Mouse (Mus musculus): ENCODE data around the gene Ssc5d. TPM values are rescaled to one million over a fixed set of nuclear protein-coding genes. Genes with fewer than 3 reads are reported as not detected.
"Not testable (repeated sequence)": the region's sequence is repeated elsewhere in the genome, so short reads cannot be mapped to it uniquely, and the experiment has no call there.

The Ssc5d gene
- total RNA-seq (2021), result 1 to 10 TPM; 2.9 to 3.0 TPM
- long read RNA-seq, partial matches to known transcripts, result 1 of 2 reads
- long read RNA-seq, other reads (novel, unspliced or antisense), result 1 of 2 reads

DNA sequence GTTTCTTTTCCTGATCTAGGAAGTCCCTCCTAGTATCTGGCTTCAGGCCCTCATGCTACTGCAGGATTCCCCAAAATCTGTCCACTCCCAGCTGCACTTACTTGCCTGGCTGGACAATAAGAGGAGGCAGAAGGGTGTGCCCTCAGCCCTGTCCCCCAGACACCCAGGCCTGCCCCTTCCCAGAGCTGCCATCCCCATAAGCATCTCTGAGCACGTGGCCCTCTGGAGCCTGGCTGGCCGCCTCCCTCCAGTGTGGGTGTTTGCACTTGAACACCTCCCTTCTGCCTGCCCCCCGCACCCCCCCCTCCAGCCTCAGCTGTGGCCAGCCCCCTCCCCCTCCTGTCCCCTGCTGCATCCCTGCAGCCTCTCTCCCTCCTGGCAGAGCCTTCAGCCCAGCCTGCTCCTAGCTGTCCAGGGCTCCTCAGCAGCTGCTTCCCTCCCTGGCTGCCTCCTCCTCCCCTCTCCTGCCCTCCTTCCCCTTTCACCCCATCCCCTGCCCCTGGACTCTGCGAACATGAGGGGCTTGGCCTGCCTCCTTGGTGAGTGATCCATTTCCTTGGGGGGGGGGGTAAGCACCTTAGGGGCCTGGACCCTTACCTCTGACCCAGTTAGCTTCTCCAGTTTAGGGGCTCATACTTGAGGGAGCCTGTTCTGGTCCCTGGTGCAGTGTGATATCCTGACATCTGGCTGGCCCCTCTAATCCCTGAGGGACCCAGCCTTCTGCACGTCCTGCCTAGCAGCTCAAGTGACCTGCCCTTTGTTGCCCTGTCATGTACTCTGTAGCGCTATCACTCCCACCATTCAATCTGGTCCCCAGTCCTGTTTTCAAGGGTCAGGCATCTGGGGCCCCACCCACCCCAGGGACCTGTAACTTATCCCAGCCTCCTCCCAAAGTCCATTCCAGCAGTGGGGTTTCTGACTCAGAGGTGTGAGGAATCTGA, at the start of gene Ssc5d:
TSS of gene Ssc5d (plus strand) at position 345 of the 941 bp plus-strand sequence.
- DNase-seq (ENCODE audit: low spot score in 2 of 2), result no peak

DNA sequence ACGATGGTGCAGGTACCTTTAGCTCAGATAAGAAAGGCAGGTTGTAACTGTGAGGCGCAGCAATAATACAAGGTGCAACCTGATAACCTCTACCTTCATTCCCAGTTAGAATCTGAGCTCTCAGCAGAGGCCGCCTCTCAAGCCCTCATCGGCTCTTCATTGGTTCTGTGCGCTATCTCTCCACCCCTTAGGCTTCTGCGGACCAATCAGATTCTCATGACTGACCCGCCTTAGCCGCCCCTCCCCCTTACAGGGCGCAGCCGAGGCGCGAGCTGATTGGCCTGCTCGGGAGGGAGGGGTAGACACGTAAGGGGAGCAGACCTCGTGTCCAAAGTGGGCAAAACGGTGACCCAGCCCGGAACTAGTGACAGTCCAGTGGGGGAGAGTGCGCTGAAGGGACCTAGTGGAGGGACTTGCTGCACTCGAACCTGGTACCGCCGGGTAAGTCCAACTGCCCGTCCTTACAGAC, 48.8 kb upstream of the Ssc5d start, which contains the start of gene Isoc2a:
TSS of gene Isoc2a (plus strand) at position 401 of the 469 bp plus-strand sequence.
- DNase-seq (ENCODE audit: low spot score in 2 of 2), result peak; percentile 80 to 84

DNA sequence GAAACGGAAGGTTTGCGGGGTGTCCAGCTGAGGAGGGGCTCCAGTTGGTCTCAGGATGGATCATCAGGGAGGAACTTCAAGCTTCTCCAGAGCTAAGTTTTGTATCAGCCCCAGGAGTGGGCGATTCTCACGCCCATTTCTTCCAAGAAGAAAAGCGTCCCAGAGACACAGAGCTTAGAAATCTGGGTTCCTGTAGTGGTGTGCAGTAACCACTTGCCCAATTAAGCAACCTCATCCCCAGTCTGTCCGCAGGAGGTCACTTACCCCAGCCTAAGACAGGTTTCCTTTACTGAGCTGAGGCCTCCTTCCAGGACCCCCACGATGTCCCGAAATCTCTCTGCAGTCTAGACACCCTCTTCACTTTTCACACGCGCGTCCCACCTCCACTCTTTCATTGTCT, 48.4 kb upstream of the Ssc5d start:
- DNase-seq (ENCODE audit: low spot score in 2 of 2), result no peak

DNA sequence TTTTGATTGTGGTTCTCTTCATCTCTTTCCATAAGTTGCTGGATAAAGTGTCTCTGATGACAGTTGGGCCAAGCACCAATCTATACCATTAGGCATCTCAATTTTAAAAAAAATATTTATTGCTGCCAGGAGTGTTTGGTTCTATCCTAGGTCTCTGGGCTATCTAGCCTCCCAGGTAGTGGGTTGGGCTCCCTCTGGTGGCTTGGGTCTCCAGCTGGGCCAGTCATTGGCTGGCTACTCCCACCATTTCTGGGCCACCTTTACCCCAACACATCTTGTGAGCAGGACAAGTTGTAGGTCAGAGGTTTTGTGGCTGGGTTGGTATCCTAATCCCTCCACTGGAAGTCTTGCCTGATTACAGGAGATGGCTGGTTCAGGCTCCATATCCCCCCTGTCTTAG, 47.4 kb upstream of the Ssc5d start:
- no peak for DNase-seq (ENCODE audit: low spot score in 2 of 2)

DNA sequence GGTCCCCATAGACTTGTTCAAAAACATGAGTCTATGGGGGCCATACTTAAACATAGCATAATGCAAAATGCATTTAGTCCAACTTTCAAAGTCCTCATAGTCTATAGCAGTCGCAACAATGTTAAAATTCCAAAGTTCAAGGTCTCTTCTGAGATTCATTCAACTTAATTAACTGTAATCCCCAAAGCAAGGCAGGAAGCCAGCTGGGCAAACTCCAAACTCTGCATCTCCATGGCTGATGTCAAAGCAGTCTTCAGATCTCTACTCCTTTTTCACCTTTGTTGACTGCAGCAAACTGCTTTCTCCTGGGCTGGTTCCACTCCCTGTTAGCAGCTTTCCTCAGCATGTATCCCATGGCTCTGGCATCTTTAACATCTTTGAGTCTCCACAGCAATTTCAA, 46.5 kb upstream of the Ssc5d start:
- DNase-seq (ENCODE audit: low spot score in 2 of 2), result not testable (repeated sequence)

DNA sequence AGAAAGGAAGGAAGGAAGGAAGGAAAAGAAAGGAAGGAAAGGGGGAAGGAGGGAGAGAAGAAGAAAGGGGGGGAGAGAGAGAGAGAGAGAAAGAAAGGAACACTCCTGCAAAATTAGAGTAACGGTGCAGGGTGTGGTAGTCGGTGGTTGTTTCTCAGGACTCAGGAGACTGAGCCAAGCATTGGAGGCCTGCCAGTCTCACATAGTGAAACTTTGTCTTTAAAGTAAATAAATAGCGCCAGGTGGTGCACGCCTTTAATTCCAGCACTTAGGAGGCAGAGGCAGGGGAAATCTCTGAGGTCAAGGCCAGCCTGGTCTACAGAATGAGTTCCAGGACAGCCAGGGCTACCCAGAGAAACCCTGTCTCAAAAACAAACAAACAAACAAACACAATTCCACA, 38.9 kb upstream of the Ssc5d start:
- no peak for DNase-seq (ENCODE audit: low spot score in 2 of 2)

DNA sequence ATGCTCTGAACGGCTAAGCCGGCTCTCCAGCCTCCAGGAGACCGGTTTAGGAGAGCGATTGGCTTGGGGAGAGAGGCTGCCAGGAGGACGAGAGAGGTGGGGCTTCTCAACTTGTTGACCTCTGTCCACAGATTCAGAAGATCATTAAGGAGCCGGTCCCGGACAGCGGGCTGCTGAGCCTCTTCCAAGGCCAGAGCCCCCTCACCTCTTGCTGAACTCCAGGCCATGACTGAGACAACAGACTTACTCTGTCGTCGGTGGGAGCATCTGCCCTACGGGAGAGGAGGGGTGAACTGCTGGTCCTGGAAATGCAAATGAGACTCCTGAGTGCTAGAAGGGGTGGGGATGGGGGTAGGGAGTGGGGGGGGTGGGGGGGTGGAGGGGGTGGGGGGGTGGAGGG, 30.4 kb upstream of the Ssc5d start:
- DNase-seq (ENCODE audit: low spot score in 2 of 2), result no peak

DNA sequence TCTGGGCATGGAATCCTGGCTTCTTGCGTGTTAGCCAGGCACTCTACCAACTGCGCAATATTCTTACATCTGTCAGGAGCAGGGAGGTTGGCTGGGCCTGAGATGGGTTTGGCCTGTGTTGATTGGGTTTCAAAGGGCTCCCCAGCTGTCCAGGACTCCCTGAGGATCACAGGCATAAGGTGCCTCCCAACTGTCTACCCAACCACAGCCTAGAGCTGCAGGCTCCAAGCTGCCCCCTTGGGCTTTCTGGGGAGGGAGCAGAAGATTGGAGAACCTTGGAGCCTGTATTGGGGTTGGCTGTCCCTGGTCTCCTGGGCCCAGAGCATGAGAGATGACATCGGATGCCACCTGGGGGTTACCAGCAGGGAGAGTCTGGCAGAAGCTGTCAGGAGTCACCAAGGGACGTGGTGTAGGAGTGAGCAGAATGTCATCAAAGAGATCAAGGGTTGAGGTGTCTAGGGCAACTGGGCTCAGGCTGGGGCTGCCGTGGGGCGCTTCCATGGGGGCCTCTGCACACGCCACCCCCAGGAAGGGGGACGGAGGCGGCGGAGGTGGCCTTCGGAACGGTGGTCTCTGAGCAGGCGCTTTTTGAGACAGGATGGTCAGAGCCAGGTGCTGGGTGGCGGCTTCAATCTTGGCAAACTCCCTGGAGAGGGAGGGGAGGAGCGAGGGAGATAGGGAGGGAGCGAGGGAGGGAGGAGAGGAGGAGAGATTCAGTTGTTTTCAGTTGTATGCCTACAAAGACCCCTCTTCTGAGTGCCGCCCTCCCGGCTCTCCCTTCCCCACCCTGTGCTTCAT, 26.5 kb upstream of the Ssc5d start:
- DNase-seq (ENCODE audit: low spot score in 2 of 2), result no peak

DNA sequence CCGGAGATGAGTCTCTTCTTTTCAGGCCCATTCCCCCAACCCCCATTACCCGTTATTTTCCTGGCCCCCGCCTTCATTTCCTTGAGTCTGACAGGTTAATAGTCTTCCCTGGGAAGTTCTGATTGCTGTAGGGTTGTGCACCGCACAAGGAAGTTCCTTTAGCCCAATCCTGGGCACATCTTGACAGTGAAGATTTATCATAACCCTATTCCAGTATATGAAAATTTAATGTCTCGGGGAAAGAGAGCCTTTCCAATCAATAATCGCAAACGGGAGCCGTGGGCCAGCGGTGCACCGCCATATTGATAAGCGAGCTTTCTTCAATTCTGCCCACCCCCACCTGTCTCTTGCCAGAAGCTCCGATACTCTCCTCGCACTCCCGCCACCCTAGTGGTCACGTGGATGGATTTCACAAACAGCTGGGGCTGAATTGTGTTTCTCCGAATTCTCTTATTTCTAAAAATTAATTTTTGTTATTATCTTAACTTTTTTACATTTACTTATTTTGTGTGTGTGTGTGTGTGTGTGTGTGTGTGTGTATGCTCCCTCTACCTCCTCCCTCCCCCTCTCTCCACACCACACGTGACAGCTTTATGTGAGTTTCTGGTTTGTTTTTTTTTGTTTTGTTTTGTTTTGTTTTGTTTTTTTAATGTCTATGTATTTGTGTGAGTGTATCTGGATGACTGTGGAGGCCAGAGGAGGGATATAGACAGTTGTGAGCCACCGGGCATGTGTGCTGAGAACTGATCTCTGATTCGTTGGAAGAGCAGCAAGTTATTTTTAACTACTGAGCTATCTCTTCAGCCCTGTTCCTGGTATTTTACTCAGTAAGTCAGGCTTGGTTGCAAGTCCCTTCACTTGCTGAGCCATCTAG, 25.7 kb upstream of the Ssc5d start:
- no peak for DNase-seq (ENCODE audit: low spot score in 2 of 2)

DNA sequence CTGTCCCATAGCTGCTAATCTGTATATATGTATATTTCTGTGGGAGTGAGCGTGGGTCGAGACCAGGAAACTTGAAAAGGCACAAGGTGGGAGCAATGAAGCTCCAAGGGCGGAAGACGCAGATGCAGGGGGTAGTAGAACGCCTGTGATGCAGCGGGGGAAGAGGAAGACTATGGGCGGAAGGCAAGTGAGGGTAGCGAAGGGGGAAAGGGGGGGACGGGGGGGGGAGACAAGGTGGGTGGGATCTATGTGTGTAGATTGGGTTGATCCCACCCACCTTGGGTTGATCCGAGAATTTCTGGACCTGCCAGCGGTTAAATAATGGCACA, 25.1 kb upstream of the Ssc5d start:
- DNase-seq (ENCODE audit: low spot score in 2 of 2), result no peak

DNA sequence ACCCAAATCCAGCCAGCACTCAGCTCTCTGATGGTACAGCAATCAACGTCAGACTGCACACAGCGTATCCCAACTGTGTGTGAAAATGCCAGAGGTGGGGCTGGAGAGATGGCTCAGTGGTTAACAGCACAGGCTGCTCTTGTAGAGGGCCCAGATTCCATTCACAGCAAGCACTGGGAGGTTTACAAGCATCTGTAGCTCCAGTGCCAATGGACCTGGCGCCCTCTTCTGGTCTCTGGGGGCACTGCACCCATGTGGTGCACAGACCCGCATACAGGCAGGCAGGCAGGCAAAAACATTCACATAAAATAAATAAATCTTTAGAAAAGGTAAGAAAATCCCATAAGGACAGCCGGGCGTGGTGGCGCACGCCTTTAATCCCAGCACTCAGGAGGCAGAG, 24.4 kb upstream of the Ssc5d start:
- peak in 1 of 2 experiments; percentile 38 for DNase-seq (ENCODE audit: low spot score in 2 of 2)

DNA sequence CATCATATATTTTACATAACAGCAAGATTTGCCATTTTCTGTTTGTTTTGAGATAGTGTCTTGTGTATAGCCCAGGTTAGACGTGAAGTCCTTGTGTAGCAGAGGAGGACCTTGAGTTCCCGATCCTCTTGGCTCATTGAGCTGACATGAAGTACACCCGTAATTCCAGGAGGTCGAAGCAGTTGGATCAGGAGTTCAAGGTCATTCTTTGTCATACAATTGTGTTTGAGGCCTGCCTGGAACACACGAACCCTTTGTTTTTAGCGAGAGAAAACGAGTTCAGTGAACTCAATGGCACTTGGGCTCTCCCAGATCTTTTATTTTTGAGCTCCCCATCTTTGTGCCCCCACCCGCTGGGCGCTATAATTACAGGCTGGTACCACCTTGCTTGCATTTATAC, 23.2 kb upstream of the Ssc5d start:
- no peak for DNase-seq (ENCODE audit: low spot score in 2 of 2)

DNA sequence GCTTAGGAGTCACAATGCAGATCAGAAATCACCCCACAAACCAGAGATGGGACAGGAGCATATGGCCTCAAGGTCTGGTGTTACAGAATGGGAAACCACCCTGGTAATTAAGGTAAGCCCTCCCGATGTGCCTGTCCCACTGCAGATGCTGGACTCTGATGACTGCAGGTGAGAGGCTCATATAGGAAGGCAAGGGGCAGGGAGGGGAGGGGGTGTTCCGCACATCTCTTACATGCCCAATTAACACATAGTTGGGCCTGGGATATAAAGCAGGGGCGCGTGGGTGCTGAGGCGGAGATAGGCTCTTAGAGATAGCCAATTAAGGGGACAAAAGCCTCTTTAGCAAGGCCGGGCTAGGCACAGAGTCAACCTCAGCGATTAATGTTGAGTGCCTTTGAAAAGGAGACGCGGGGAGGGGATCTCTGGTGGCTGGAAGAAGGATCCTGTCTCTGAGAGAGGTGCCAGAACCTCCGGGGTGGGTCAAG, 19.1 kb upstream of the Ssc5d start, which contains the start of gene Gm36210:
TSS of gene Gm36210 (minus strand) at position 51 of the 485 bp plus-strand sequence.
- DNase-seq (ENCODE audit: low spot score in 2 of 2), result no peak

DNA sequence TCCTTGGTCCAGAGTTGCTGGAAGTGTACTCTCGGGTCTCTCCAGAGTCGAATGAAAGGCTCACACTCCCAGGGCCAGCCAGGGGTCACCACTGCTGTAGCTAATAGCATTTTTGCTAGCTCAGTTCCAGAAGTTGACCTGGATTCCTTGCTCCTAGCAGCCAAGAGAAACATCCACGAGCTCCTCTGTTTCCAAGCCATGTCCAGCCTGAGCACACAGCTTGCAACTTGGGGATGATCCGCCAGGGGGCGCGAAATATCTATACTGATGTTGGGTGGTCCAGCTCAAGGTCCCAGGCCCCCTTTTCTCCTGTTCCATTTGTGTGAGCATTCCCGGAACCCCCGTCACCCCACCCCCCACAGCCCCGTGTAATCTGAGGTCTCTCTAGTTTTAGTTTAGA, 14.0 kb upstream of the Ssc5d start:
- DNase-seq (ENCODE audit: low spot score in 2 of 2), result peak; percentile 71 to 77

DNA sequence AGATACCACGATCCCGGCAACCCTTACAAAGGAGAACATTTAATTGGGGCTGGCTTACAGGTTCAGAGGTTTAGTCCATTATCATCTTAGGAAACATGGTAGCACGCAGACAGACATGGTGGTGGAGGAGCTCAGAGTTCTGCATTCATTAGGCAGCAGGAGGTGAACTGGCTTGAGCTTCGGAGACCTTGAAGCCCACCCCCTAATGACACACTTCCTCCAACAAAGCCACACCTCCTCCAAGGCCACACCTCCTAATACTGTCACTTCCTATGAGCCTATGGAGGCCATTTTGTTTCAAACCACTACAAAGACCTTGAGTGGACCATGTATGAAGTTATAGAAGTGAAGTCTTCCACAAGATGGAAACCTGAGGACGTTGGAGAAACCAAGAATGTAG, 13.3 kb upstream of the Ssc5d start:
- no peak for DNase-seq (ENCODE audit: low spot score in 2 of 2)

DNA sequence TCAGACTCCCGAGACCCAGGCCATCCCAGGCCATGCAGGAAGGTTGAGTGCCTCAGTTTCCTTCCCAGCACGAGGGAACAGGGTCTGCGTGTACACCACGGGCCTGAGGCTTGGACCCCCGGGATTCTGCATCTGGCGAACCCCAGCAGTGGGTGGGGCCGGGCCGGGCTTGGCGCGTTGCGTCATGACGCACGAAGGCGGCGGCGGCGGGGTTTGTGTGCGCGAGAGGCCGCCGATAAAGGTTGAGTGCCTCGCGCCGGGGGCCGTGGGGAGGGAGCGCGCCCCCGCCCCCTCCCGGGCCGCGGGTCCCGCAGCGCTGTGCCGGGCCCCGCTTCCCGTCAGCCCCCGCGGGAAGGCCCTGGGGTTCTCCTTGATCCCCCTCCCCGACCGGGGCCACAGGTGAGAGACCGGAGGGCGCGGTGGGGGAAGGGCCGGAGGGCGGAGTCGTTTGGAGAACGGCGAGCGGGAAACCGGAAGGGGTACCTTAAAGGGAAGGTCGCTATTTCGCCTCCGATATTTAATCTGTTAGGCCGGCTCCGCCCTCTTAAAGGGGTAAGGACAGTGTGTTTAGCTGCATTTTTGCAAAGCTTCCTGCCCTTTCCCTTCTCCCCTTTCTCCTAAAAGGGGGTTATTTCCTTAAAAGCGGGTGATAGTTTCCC, 10.4 kb upstream of the Ssc5d start, which contains the start of gene Zfp628:
TSS of gene Zfp628 (plus strand) at position 211 of the 659 bp plus-strand sequence.
- peak; percentile 92 to 96 for DNase-seq (ENCODE audit: low spot score in 2 of 2)

DNA sequence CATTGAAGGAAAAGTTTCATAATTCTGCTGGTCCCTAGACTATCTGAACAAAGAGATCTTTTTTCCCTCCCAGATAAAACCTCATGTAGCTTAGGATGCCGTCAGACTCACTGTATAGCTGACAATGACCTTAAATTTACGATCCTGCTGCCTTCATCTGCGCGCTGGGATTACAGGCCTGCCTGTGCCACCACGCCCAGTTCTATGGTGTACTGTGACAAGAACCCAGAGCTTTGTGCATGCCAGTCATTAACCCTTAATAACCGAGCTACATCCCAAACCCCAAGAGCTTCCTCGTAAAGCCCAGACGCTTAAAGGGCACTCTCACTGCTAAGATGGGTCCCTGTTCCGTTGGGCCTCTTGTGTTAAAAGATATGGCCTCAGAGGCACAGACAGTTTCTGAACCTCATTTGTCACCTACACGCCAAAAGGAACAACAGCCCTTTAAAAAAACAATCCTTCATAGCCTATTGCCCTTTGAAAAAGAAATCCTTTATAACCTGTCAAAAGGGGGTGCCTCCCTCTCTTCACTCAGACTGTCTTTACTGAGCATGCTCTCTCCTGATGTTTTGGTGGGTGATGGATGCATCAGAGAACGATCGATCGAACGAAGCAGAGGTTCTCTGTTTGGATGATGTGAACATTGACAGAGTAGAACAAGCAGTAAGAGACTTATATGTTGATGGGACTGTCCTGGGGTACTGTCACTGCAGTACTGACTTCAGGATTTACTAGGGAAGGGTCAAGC, 9.7 kb upstream of the Ssc5d start:
- DNase-seq (ENCODE audit: low spot score in 2 of 2), result peak; percentile 27 to 54

DNA sequence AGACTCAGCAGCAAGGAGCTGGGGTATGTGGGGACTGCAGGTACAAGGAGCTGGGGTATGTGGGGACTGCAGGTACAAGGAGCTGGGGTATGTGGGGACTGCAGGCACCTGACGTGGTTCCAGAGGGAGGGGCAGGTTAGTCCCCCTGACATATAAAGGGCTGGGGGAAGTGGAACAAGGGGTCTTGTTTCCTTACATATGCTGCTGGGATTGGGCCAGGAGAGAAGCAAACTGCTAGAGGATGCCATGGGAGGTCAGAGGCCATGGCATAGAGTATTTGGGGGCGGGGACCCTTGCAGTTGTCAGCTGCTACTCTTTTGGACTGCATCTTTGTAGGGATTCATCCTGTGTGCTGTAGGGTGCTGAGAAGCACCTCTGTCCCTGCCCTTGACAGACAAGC, 8.1 kb upstream of the Ssc5d start:
- DNase-seq (ENCODE audit: low spot score in 2 of 2), result no peak

DNA sequence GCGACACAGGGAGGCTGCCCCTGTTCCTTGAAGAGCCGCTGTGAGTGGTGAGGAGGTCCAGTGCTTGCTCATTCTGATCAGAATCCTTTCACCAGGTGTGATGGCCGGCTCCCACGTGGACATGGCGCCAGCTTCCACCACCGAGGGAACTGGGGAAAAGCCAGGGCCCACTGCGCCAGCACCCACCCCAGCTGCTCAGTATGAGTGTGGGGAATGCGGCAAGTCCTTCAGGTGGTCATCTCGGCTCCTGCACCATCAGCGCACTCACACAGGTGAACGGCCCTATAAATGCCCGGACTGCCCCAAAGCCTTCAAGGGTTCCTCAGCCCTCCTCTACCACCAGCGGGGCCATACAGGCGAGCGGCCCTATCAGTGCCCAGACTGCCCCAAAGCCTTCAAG, 6.9 kb upstream of the Ssc5d start:
- no peak for DNase-seq (ENCODE audit: low spot score in 2 of 2)

Measured in layer of hippocampus, postnatal 10 days (tissue).